Mouse (Mus musculus): ENCODE measurements around the gene Bahcc1. TPM values are rescaled to one million over a fixed set of nuclear protein-coding genes. Genes with fewer than 3 reads are reported as not detected.

Bahcc1 gene
- total and polyA plus RNA-seq, 2 experiments from 2014 or later: 9.5 to 49.8 TPM

DNA sequence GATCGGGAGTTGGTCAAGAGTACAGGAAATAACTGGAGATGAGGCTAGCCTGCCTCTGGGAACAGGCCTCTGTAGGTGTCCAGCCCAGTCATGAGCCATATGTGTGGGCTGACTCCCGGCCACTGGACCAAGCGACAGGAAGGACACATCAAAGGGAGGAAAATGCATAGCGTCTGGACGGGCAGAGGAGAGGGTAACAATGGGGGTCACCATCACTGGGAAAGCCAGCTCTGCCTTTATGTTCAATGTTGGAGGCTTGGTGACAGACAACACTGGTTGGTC, 74.3 kb downstream of the Bahcc1 start:
- ATAC-seq (ENCODE audit: low FRiP score): no peak
- Histone ChIP-seq H3K4me2 (ENCODE audit: low read depth, low read length, poor library complexity, severe bottlenecking) (no peak overlapping the region), H3K27me3 (ENCODE audit: insufficient read depth, low read length) (peaks cover 7% of the 10 kb centered on the region; the same call in 1 of the 2 replicates), H3K36me3 (ENCODE audit: insufficient read depth, low read length) (no peaks in the 10 kb centered on the region), H3K27ac (ENCODE audit: low read depth, low read length) (no peak overlapping the region), H3K4me1 (ENCODE audit: insufficient read depth, low read length) (peaks cover 28% of the 10 kb centered on the region), H3K9ac (replicated peaks; ENCODE audit: low read length, poor library complexity, severe bottlenecking) (no peak overlapping the region), H3K4me3 (ENCODE audit: low read depth, low read length) (no peak overlapping the region), H3K9me3 (ENCODE audit: low read length) (no peaks in the 10 kb centered on the region)
- no peak for DNase-seq (ENCODE audit: low spot score)
- 15% methylated on average over 5 of the region's 5 CpGs for WGBS
- TF ChIP-seq CTCF (IDR thresholded peaks at IDR 0.05): no peak

DNA sequence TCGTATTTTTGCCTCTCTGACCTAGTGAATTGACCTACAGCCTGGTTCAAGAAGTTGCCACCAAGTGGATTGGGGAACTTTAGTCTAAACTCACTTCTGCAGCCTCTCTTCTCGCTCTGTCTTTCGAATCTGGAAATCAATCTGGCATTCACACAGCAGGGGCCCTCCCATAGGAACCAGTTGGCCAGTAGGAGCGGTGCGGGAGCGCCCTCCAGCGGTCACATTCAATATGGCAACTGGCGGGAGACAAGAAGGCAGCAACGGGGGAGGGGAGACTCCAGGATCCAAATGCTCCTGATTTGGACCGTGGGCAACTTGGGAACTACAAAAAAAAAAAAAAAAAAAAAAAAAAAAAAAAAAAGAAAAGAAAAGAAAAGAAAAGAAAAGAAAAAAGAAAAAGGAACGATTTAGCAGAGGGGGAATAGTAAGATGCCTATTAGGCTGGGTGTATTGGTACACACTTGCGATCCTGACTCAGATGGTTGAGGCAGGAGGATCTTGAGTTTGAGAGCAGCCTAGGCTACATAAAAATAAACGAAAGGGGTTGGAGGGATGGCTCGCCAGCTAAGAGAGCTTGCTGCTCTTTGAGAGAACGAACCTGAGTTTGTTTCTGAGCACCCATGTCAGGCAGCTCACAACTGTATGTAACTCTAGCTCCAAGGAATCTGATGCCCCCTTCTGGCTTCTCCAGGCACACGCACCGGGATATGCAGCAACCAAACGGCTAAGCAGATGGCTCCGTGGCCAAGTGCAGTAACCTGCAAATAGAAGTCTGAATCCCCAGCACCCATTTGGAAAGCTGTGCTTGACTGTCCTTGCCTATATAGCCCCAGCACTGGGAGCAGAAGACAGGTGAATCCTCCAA, 75.1 kb downstream of the Bahcc1 start:
- peaks cover 28% of the 10 kb centered on the region for H3K4me1 ChIP-seq (ENCODE audit: insufficient read depth, low read length)
- no peak overlapping the region for H3K27ac ChIP-seq (ENCODE audit: low read depth, low read length)
- no peak overlapping the region for H3K9ac ChIP-seq (replicated peaks; ENCODE audit: low read length, poor library complexity, severe bottlenecking)
- WGBS: 5% methylated on average over 19 of the region's 19 CpGs
- DNase-seq (ENCODE audit: low spot score) (peak; percentile 95), ATAC-seq (ENCODE audit: low FRiP score) (no peak)
- H3K36me3 ChIP-seq (ENCODE audit: insufficient read depth, low read length): no peaks in the 10 kb centered on the region
- H3K4me3 ChIP-seq (ENCODE audit: low read depth, low read length): no peak overlapping the region
- peak; percentile 95 for TF ChIP-seq CTCF (IDR thresholded peaks at IDR 0.05)
- H3K27me3 ChIP-seq (ENCODE audit: insufficient read depth, low read length): peaks cover 7% of the 10 kb centered on the region; the same call in 1 of the 2 replicates
- H3K4me2 ChIP-seq (ENCODE audit: low read depth, low read length, poor library complexity, severe bottlenecking): no peak overlapping the region
- H3K9me3 ChIP-seq (ENCODE audit: low read length): no peaks in the 10 kb centered on the region

DNA sequence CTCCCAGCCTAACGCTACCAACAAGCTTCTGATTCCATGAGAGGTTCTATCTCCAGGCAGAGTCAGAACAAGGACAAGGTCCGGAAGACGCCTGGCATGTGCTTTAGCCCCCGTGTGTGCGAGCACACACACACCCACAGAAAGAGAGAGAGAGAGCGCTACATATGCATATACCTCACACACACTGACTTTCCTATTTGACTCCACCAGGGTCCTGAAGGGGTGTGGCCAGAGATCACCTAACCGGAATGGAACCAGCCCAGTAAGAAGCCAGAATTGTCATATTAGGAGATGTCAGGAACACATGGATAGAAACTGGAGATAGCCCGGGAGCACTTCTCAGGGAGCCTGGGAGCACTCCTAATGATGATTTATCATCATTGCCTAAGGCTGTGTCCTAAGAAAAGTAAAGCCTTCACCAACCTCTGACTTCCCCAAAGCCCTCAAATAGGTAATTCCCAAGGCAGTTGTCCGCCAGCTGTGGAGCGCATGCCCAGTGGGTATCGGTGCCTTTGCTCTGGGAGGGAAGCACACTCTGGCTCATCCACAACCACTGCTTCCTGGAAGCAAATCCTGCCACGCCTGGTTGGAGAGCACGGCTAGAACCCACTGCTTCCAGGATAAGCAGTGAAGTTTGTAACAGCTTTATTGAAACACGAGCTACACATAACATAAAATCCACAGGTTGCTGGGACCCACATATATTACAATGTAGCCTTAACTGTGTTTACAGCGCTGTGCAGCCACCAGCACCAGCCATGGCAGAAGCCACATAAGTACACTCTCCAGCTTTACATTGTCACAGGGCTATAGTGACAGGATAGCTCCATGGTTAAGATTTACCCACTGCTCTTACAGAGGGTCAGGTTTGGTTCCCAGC, 75.9 kb downstream of the Bahcc1 start:
- no peaks in the 10 kb centered on the region for H3K36me3 ChIP-seq (ENCODE audit: insufficient read depth, low read length)
- no peak for TF ChIP-seq CTCF (IDR thresholded peaks at IDR 0.05)
- 55% methylated on average over 15 of the region's 15 CpGs for WGBS
- ATAC-seq (ENCODE audit: low FRiP score) (no peak), DNase-seq (ENCODE audit: low spot score) (no peak)
- H3K4me2 ChIP-seq (ENCODE audit: low read depth, low read length, poor library complexity, severe bottlenecking): no peak overlapping the region
- peaks cover 3% of the 10 kb centered on the region for H3K27me3 ChIP-seq (ENCODE audit: insufficient read depth, low read length)
- H3K4me1 ChIP-seq (ENCODE audit: insufficient read depth, low read length): peaks cover 28% of the 10 kb centered on the region
- H3K4me3 ChIP-seq (ENCODE audit: low read depth, low read length): no peak overlapping the region
- no peak overlapping the region for H3K27ac ChIP-seq (ENCODE audit: low read depth, low read length)
- no peaks in the 10 kb centered on the region for H3K9me3 ChIP-seq (ENCODE audit: low read length)
- H3K9ac ChIP-seq (replicated peaks; ENCODE audit: low read length, poor library complexity, severe bottlenecking): no peak overlapping the region

DNA sequence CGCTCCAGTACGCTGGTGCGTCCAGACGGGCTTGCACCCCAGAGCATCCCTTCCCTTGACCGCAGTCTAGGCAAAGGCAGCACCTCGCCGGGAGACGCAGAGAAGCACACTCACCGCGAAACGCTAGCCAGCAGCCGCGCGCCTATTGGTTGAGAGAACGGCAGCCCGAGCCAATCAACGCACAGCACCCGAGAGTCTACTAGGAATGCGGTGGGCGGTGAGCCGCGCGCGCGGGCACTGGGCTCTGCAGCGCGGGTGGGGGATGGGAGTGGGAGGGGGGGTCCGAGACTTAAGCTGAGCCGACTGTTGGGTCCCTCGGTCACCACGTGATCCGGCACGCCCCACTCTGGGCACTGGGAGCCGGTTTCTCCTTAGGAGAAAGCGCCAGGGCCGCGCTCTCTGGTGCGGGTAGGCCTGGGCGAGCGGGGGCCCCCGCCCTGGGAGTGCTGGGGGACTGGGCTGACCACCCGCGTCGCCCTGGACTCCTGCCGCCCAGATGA, 78.1 kb downstream of the Bahcc1 start:
- WGBS: 11% methylated on average over 45 of the region's 45 CpGs
- peak overlapping the region; percentile 65 for H3K9ac ChIP-seq (replicated peaks; ENCODE audit: low read length, poor library complexity, severe bottlenecking)

DNA sequence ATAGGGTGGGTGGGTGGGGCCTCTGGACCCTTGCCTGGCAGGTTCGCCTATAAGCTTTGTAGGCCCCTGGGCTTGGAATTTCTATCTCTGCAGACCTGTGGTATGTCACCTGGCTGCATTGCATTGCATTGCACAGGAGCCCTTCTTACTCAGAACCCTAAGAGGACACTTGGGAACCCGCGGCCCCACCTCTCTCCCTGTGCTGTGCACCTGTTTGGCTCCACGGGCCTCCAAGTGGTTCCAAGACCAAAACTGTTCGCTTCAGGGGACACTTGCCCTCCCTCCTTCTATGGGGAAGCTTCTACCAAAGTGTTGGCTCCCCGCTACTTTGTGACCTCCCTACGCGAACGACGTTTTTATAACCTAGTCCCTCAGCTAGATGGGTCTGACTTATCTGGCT, 78.8 kb downstream of the Bahcc1 start:
- ATAC-seq (ENCODE audit: low FRiP score) (no peak), DNase-seq (ENCODE audit: low spot score) (no peak)
- H3K9me3 ChIP-seq (ENCODE audit: low read length): no peaks in the 10 kb centered on the region
- H3K4me1 ChIP-seq (ENCODE audit: insufficient read depth, low read length): peaks cover 25% of the 10 kb centered on the region
- peak overlapping the region; percentile 77 for H3K27ac ChIP-seq (ENCODE audit: low read depth, low read length)
- no peaks in the 10 kb centered on the region; the same call in 1 of the 2 replicates for H3K27me3 ChIP-seq (ENCODE audit: insufficient read depth, low read length)
- no peaks in the 10 kb centered on the region for H3K36me3 ChIP-seq (ENCODE audit: insufficient read depth, low read length)
- WGBS: 53% methylated on average over 10 of the region's 10 CpGs
- peak overlapping the region; percentile 46; the same call in 1 of the 2 replicates for H3K9ac ChIP-seq (replicated peaks; ENCODE audit: low read length, poor library complexity, severe bottlenecking)
- peak overlapping the region; percentile 37 for H3K4me3 ChIP-seq (ENCODE audit: low read depth, low read length)
- no peak for TF ChIP-seq CTCF (IDR thresholded peaks at IDR 0.05)
- H3K4me2 ChIP-seq (ENCODE audit: low read depth, low read length, poor library complexity, severe bottlenecking): peak overlapping the region; percentile 61

More for the DNA sequence above, 78.1 kb downstream of the Bahcc1 start:
- H3K27me3 ChIP-seq (ENCODE audit: insufficient read depth, low read length): no peaks in the 10 kb centered on the region; the same call in 1 of the 2 replicates
- H3K36me3 ChIP-seq (ENCODE audit: insufficient read depth, low read length): no peaks in the 10 kb centered on the region
- H3K27ac ChIP-seq (ENCODE audit: low read depth, low read length): peak overlapping the region; percentile 77
- ATAC-seq (ENCODE audit: low FRiP score) (peak; percentile 90), DNase-seq (ENCODE audit: low spot score) (peak; percentile 97)
- no peak for TF ChIP-seq CTCF (IDR thresholded peaks at IDR 0.05)
- H3K4me1 ChIP-seq (ENCODE audit: insufficient read depth, low read length): peaks cover 31% of the 10 kb centered on the region
- H3K4me2 ChIP-seq (ENCODE audit: low read depth, low read length, poor library complexity, severe bottlenecking): peak overlapping the region; percentile 61
- H3K4me3 ChIP-seq (ENCODE audit: low read depth, low read length): peak overlapping the region; percentile 37
- no peaks in the 10 kb centered on the region for H3K9me3 ChIP-seq (ENCODE audit: low read length)
